Mouse (Mus musculus) forebrain, embryonic 14.5 days (tissue): ENCODE data around the gene Gm20509. TPM values are rescaled to one million over a fixed set of nuclear protein-coding genes. Genes with fewer than 3 reads are reported as not detected.

Experiments
- ATAC-seq: fragments of 200-750 bp; cut with Nextera tagmentation; 2 replicates; pipeline ENCODE4 v1.8.0; 2017; ENCODE audit warnings: mild to moderate bottlenecking, moderate library complexity
- DNase-seq: peaks from one replicate; pipeline ENCODE4 v3.0.0-alpha.2; 2015; ENCODE audit warnings: low spot score
- H3K27ac ChIP-seq: fragments of 300-500 bp; sonication (generic); 2 replicates; pipeline ENCODE4 v1.5.1; 2014; ENCODE audit warnings: low read depth, mild to moderate bottlenecking, control low read depth, low read length, moderate library complexity
- H3K27me3 ChIP-seq: fragments of 300-500 bp; sonication (generic); replicated peaks from 2 replicates; pipeline ENCODE4 v1.6.1; 2014; ENCODE audit warnings: low read length, control low read depth, mixed read lengths; ENCODE audit not compliant: control insufficient read depth, insufficient read depth
- H3K36me3 ChIP-seq: fragments of 300-500 bp; sonication (generic); 2 replicates; pipeline ENCODE4 v1.6.1; 2014; ENCODE audit warnings: low read length, control low read depth; ENCODE audit not compliant: control insufficient read depth, insufficient read depth
- H3K4me1 ChIP-seq: fragments of 300-500 bp; sonication (generic); 2 replicates; pipeline ENCODE4 v1.6.1; 2014; ENCODE audit warnings: antibody characterized with exemption, low read length, control low read depth; ENCODE audit not compliant: control insufficient read depth, insufficient read depth
- H3K4me2 ChIP-seq: fragments of 300-500 bp; sonication (generic); 2 replicates; pipeline ENCODE4 v1.6.1; 2014; ENCODE audit warnings: mild to moderate bottlenecking, control low read depth, low read length
- H3K4me3 ChIP-seq: fragments of 300-500 bp; sonication (generic); 2 replicates; pipeline ENCODE4 v1.5.1; 2014; ENCODE audit warnings: low read depth, low read length, control low read depth
- H3K9ac ChIP-seq: fragments of 300-500 bp; sonication (generic); 2 replicates; pipeline ENCODE4 v1.6.1; 2014; ENCODE audit warnings: mild to moderate bottlenecking, low read length, control low read depth, moderate library complexity
- H3K9me3 ChIP-seq: fragments of 300-500 bp; sonication (generic); replicated peaks from 2 replicates; pipeline ENCODE4 v1.6.1; 2016; ENCODE audit warnings: low read length, control low read depth, mixed read lengths; ENCODE audit not compliant: control insufficient read depth
- WGBS: fragments of 180-500 bp; shearing (Covaris S2); extraction: QIAGEN DNeasy Blood & Tissue Kit; methylation state at CpG from one replicate; pipeline ENCODE4 v1.1.7; 2014; 5-methylcytosine and 5-hydroxymethylcytosine counted together
- polyA plus RNA-seq: library from polyadenylated mRNA; unstranded; fragments of >200 nt; fragmentation: Nextera tagmentation; extraction: Ambion mirVana; gene quantifications from 2 replicates; pipeline ENCODE4 v1.2.1, GENCODE M21; 2014

Gene Gm20509
- polyA plus RNA-seq, 1 experiment from 2014 or later: not detected

DNA sequence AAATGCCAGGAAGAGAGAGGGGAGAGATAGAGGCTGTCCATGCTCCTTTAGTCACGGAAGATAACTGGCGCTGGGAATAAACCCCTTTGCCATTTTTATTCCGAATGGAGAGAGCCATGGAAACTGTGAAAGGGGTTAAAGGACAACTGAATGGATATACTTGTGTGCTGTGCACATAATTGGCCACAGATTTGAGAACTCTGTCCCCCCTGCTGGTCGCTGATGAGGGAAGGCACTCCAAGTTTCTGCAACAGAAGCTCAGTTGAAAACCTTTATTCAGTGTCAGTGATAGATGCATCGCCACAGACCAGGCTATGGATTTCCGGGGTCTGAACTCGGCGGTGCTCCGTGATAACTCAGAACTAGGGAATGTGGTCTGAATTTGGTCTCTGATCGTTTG lies 12.1 kb upstream of the Gm20509 start:
- 76% methylated on average over 10 of the region's 10 CpGs for WGBS
- no peak for ATAC-seq

DNA sequence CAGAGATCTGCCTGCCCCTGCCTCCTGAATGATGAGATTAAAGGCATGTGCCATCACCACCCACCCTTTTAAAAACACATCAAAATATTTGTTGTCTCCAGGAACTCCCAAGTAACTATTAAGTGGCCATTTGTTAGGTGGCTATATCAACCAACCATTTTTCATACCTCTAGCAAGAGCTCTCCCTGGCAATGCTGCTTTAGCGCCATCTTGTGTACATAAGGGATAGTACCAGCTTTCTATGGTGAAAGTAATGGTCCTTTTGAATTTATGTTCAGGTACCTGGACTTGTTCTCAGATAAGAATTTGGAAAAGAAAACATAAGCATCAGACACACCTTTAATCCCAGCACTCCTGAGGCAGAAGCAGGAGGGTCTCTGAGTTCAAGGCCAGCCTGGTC lies 10.5 kb upstream of the Gm20509 start:
- WGBS: 0% methylated on average over 1 of the region's 1 CpGs
- no peaks in the 10 kb centered on the region for H3K9me3 ChIP-seq
- ATAC-seq: no peak
- no peaks in the 10 kb centered on the region for H3K27me3 ChIP-seq
- peak; percentile 77 for DNase-seq
- H3K4me3 ChIP-seq: no peak overlapping the region
- H3K4me1 ChIP-seq: no peaks in the 10 kb centered on the region
- H3K36me3 ChIP-seq: no peaks in the 10 kb centered on the region
- H3K27ac ChIP-seq: no peak overlapping the region
- H3K9ac ChIP-seq: no peak overlapping the region
- no peak overlapping the region for H3K4me2 ChIP-seq

More for the DNA sequence above, 12.1 kb upstream of the Gm20509 start:
- H3K9me3 ChIP-seq: no peaks in the 10 kb centered on the region
- no peak overlapping the region for H3K4me3 ChIP-seq
- no peak overlapping the region for H3K27ac ChIP-seq
- no peak for DNase-seq
- no peaks in the 10 kb centered on the region for H3K36me3 ChIP-seq
- no peak overlapping the region for H3K4me2 ChIP-seq
- no peaks in the 10 kb centered on the region for H3K4me1 ChIP-seq
- no peaks in the 10 kb centered on the region for H3K27me3 ChIP-seq
- no peak overlapping the region for H3K9ac ChIP-seq

DNA sequence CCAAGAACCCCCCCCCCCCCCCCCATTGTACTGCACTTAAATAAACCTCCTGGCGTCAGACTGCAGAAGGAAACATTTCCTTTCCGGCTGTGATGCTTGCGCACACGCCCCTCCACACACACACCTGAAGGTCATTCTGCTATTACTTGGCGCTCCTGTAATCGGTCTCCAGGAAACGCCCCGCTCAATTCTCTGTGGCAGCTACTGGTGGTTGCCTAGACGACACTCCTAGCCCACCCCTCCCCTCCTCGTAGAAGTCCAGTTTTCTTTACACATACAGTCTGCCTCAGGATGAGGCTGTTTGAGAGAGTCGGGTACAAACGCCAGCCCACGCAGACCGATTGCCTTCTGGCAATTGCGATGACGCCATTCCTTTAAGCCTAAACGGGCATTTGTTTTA lies 7.7 kb upstream of the Gm20509 start:
- WGBS: 42% methylated on average over 17 of the region's 17 CpGs
- H3K9ac ChIP-seq: no peak overlapping the region
- no peaks in the 10 kb centered on the region for H3K9me3 ChIP-seq
- ATAC-seq: peak; percentile 76
- no peak overlapping the region for H3K4me3 ChIP-seq
- H3K36me3 ChIP-seq: no peaks in the 10 kb centered on the region
- H3K27me3 ChIP-seq: no peaks in the 10 kb centered on the region
- H3K27ac ChIP-seq: no peak overlapping the region
- no peaks in the 10 kb centered on the region for H3K4me1 ChIP-seq
- peak; percentile 64 for DNase-seq
- H3K4me2 ChIP-seq: no peak overlapping the region

DNA sequence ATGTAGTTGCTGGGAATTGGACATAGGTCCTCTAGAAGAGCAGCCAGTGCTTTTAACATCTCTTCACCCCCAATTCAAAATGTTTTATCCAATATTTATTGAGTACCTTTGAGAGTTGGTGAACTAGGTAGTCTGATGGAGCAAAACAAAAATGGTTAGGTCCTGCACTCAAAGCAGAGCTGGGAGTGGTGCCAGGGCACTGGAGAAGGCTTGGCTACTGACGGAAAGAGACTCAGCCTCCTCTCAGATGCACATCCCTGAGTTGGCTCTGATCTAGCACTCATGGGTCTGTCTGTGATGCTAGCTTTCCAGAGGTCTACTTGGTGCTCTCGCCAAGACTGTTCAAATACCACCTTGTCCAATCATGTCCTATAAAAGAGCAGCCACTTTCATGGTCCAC lies 4.4 kb upstream of the Gm20509 start:
- no peaks in the 10 kb centered on the region for H3K4me1 ChIP-seq
- 78% methylated on average over 2 of the region's 2 CpGs for WGBS
- no peak for DNase-seq
- H3K27ac ChIP-seq: no peak overlapping the region
- no peaks in the 10 kb centered on the region for H3K9me3 ChIP-seq
- H3K4me3 ChIP-seq: no peak overlapping the region
- H3K4me2 ChIP-seq: no peak overlapping the region
- no peak for ATAC-seq
- peaks cover 10% of the 10 kb centered on the region for H3K27me3 ChIP-seq
- no peaks in the 10 kb centered on the region for H3K36me3 ChIP-seq
- no peak overlapping the region for H3K9ac ChIP-seq

DNA sequence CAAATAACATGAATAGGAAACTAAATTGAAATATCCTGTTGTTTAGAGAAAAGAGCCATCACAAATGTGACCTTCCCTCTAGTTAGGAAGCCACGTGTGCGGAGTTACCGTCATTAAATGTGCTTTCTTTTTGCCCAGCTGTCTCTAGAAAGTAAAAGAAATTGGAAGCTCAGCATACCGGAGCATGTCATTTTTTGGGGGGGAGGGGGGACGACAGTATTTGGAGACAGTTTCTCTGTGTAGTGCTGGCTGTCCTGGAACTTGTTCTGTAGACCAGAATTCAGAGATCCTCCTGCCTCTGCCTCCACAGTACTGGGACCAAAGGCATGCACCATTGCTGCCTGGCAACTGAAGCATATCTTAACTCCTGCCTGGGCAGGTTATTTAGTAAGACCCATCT lies 734 bp upstream of the Gm20509 start, which contains the start of gene Khdc3:
Khdc3 (plus strand) TSS at position 301 of the 400 bp plus-strand sequence.
- Histone ChIP-seq H3K27me3 (peaks cover 28% of the 10 kb centered on the region), H3K36me3 (no peaks in the 10 kb centered on the region), H3K9me3 (no peaks in the 10 kb centered on the region), H3K9ac (no peak within 1 kb of the TSS), H3K27ac (no peak within 1 kb of the TSS), H3K4me3 (no peak within 1 kb of the TSS), H3K4me2 (no peak within 1 kb of the TSS), H3K4me1 (no peaks in the 10 kb centered on the region)
- 90% methylated on average over 5 of the region's 5 CpGs for WGBS
- DNase-seq (no peak), ATAC-seq (no peak)

DNA sequence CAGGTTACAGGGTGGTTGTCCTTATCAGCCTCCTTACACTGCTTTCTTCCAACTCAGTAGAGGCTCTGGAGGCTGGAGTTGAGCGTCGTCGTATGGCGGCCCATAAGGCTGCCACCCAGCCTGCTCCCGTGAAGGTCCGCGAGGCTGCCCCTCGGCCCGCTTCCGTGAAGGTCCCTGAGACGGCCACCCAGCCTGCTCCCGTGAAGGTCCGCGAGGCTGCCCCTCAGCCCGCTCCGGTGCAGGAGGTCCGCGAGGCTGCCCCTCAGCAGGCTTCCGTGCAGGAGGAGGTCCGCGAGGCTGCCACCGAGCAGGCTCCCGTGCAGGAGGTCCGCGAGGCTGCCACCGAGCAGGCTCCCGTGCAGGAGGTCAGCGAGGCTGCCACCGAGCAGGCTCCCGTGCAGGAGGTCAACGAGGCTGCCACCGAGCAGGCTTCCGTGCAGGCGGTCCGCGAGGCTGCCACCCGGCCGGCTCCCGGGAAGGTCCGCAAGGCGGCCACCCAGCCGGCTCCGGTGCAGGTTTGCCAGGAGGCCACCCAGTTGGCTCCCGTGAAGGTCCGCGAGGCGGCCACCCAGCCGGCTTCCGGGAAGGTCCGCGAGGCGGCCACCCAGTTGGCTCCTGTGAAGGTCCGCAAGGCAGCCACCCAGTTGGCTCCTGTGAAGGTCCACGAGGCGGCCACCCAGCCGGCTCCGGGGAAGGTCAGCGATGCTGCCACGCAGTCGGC lies 1.0 kb downstream of the Gm20509 start:
- peak overlapping the region; percentile 32 for H3K4me3 ChIP-seq
- 0 out of 2 replicates have a peak, but pooled peaks have one; percentile 37 for ATAC-seq
- no peaks in the 10 kb centered on the region for H3K4me1 ChIP-seq
- peaks cover 28% of the 10 kb centered on the region for H3K27me3 ChIP-seq
- H3K4me2 ChIP-seq: peak overlapping the region; percentile 65
- H3K27ac ChIP-seq: no peak overlapping the region
- DNase-seq: no peak
- peak overlapping the region; percentile 56 for H3K9ac ChIP-seq
- WGBS: 5% methylated on average over 59 of the region's 60 CpGs
- H3K9me3 ChIP-seq: no peaks in the 10 kb centered on the region
- no peaks in the 10 kb centered on the region for H3K36me3 ChIP-seq

DNA sequence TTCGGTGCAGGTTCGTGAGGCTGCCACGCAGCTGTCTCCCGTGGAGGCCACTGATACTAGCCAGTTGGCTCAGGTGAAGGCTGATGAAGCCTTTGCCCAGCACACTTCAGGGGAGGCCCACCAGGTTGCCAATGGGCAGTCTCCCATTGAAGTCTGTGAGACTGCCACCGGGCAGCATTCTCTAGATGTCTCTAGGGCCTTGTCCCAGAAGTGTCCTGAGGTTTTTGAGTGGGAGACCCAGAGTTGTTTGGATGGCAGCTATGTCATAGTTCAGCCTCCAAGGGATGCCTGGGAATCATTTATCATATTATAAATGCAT lies 1.6 kb downstream of the Gm20509 start:
- ATAC-seq (no peak; the same call in 1 of the 2 replicates), DNase-seq (no peak)
- 59% methylated on average over 5 of the region's 5 CpGs for WGBS
- Histone ChIP-seq H3K27ac (no peak overlapping the region), H3K4me1 (no peaks in the 10 kb centered on the region), H3K9me3 (no peaks in the 10 kb centered on the region), H3K9ac (peak overlapping the region; percentile 56), H3K4me2 (peak overlapping the region; percentile 65), H3K27me3 (peaks cover 28% of the 10 kb centered on the region), H3K36me3 (no peaks in the 10 kb centered on the region), H3K4me3 (peak overlapping the region; percentile 32)

DNA sequence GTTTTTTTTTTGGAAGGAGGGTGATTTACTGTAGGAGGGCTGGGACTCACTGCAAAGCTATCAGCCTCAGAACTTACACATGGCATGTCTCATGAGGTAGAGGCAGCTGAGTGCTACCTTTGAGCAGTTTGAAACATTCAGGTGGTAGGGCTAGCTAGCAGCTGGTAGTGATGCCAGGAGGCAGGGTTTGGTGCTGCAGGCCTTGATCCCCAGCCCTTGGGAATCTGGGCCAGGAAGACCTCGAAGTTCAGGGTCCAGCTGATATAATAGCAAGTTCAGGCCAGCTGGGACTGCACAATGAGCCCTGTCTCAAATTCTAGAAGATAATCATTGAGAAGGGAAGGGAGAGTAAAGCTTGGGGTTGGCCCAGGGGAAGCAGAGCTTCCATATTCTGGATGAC lies 2.9 kb downstream of the Gm20509 start:
- no peak for ATAC-seq

DNA sequence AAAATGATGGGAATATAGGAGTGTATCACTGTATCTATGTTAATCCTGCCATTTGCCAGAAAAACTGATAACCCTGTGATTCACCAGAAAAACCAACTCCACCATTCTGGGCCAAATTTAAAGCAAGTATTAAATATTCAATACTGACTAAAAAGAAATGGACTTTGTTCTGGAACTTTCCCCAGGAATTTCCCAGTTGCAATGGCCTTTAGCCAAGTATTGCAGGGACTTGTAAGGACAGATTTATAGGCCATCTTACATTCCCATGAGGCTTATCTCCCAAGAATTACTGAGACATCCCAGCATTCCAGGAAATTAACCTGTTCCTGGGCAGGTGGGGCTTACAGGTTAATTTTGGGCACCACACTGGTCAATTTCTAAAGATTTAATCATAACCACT lies 3.5 kb downstream of the Gm20509 start:
- no peak overlapping the region for H3K27ac ChIP-seq
- H3K4me2 ChIP-seq: no peak overlapping the region
- H3K9ac ChIP-seq: no peak overlapping the region
- no peaks in the 10 kb centered on the region for H3K36me3 ChIP-seq
- H3K9me3 ChIP-seq: no peaks in the 10 kb centered on the region
- no peaks in the 10 kb centered on the region for H3K4me1 ChIP-seq
- no peak for ATAC-seq
- no peak overlapping the region for H3K4me3 ChIP-seq
- H3K27me3 ChIP-seq: peaks cover 28% of the 10 kb centered on the region
- DNase-seq: no peak

More for the DNA sequence above, 2.9 kb downstream of the Gm20509 start:
- Histone ChIP-seq H3K9me3 (no peaks in the 10 kb centered on the region), H3K27ac (no peak overlapping the region), H3K4me1 (no peaks in the 10 kb centered on the region), H3K36me3 (no peaks in the 10 kb centered on the region), H3K9ac (no peak overlapping the region), H3K4me3 (no peak overlapping the region), H3K4me2 (no peak overlapping the region), H3K27me3 (peaks cover 28% of the 10 kb centered on the region)
- 52% methylated on average over 1 of the region's 1 CpGs for WGBS
- DNase-seq: no peak
